Mouse (Mus musculus) adipocyte (in vitro differentiated cells): Measurements from ENCODE around the gene Slc25a3.

Experiments
- DNase-seq: peaks from one replicate; pipeline ENCODE4 v3.0.0-alpha.2; 2016; ENCODE audit warnings: low spot score

Slc25a3 gene

GRCm38 (mm10) chr10:91142654-91143191, 18.9 kb upstream of the Slc25a3 start:
- DNase-seq = no peak

- peak; percentile 64 for DNase-seq
Observed at GRCm38 (mm10) chr10:91141564-91141963, 17.7 kb upstream of the Slc25a3 start.

GRCm38 (mm10) chr10:91139148-91139766, 15.4 kb upstream of the Slc25a3 start:
- DNase-seq = no peak

- DNase-seq = no peak
Observed at GRCm38 (mm10) chr10:91138317-91138716, 14.5 kb upstream of the Slc25a3 start.

DNA sequence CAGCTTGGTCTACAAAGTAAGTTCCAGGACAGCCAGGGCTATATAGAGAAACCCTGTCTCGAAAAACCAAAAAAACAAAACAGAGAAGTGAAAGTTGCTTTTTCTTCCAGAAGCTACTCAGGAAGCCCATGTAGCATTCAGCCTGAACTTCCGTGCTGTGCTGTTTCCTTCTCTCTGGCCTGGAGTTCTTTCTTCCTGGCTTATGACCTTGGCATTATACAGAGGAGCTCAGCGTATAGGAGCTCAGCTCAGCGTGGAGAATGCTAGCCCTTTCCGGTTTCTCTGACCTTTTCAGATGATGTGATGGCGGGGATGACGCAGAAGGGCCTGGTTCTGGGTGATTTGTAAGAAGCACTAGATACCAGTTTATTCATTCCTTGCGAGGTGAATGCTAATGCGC, 13.5 kb upstream of the Slc25a3 start:
- no peak for DNase-seq

DNA sequence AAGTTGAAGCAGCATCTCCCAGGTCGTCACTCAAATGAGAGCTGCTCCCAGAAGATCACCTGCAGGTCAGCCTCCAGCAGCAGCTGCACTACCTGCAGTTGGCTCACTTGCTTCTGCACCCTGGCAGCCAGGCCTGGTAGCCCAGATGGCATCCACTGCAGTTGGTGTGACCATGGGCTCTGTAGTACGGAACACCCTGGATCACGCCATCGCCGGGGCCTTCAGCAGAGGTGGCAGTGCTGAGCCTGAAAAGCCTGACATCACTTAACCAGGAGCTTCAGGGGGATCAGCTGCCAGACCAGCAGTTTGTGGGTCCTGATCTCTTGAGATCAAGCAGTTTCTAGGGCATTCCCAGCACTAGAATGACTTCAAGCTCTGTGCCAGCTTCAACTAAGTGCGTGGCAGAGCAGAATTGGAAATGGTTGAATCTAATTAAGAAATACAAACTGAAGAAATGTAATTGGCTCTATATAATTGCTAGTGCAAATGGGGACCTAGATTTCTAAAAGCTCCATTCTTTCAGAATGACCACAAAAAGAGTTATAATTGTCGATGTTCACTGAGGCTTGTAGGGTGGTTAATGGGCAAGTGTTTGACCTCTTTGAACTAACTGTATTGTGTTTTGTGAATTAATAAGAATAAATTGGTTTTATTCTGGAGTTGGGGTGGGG, 11.6 kb upstream of the Slc25a3 start:
- no peak for DNase-seq

DNA sequence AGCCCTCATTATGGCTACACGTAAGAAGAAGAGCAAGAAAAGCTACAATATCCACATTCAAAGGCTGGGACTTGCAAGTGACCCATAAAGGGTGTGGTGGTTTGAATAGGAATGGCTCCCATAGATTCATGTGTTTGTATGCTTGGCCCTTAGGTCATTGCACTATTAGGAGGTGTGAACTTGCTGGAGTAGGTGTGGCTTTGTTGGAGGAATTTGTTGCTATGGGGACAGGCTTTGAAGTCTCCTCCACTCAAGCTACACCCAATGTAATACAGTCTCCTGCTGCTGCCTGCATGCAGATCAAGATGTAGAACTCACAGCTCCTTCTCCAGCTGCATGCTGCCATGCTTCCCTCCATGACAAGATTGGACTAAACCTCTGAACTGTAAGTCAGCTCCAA, 7.7 kb upstream of the Slc25a3 start:
- DNase-seq = no peak

- no peak for DNase-seq
Observed at GRCm38 (mm10) chr10:91130792-91131191, 6.9 kb upstream of the Slc25a3 start.

- DNase-seq = no peak
Observed at GRCm38 (mm10) chr10:91128551-91129160, 4.8 kb upstream of the Slc25a3 start.

GRCm38 (mm10) chr10:91127395-91127794, 3.5 kb upstream of the Slc25a3 start:
- DNase-seq = no peak

- no peak for DNase-seq
Observed at GRCm38 (mm10) chr10:91126618-91127355, 2.9 kb upstream of the Slc25a3 start.

- DNase-seq = peak; percentile 64
Observed at GRCm38 (mm10) chr10:91123281-91123827, 505 bp downstream of the Slc25a3 start.

DNA sequence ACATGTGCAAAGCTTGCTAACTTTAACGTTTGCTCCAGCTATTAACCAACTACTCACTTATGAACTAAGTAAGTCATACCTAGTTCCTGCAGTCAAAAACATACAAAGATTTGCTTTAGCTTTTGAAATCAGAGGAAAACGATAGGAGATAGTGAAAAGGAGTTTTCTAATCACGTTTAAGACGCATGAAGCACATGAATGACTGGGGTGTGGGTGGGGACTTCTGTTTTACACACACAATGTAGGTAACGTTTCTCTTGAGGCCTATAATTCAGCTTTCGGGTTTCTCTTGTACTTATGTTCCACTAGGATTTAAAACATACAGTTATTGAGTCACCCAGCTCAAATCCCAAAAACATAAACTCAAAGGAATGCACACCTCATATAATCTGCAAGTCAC, 1.2 kb downstream of the Slc25a3 start:
- DNase-seq = no peak

DNA sequence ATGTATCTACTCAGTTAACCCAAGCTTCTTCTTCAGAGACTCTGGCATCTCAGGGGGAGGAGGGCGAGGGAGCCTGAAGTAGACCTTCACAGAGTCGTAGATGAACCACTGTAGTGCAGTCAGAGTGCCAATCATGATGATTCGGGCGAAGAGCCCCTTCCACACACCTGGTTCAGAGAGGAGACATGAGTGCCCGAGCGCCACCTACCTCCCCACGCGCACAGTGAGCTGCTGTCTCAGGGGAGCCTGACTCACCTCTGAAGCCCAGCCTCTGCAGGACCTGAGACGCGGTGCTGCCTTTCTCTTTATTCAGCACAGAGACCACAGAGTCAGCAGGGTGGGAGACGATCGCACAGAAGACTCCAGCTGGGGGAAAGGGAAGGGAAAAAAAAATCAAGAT, 6.9 kb downstream of the Slc25a3 start:
- DNase-seq = no peak

DNA sequence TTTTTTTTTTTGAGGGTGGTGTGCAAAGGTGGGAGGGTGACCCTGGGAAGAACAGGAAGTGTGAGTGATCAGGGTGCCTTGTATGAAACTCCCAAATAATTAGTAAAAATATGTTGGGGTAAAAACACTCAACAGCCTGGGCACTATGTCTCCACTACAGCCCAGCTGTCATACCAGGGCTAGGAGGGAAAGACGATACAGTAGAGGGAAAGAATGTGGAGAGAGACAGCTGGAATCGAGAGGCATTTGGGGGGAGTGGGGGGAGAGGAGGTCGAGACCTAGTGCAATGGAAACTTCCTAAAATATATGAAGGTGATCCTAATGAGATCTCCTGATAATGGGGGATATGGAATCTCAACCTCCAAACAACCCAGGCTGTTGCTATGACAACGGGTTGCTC, 14.0 kb downstream of the Slc25a3 start:
- DNase-seq = no peak

- no peak for DNase-seq
Observed at GRCm38 (mm10) chr10:91105981-91106380, 17.9 kb downstream of the Slc25a3 start.

GRCm38 (mm10) chr10:91102799-91103590, 20.9 kb downstream of the Slc25a3 start:
- peak; percentile 68 for DNase-seq

DNA sequence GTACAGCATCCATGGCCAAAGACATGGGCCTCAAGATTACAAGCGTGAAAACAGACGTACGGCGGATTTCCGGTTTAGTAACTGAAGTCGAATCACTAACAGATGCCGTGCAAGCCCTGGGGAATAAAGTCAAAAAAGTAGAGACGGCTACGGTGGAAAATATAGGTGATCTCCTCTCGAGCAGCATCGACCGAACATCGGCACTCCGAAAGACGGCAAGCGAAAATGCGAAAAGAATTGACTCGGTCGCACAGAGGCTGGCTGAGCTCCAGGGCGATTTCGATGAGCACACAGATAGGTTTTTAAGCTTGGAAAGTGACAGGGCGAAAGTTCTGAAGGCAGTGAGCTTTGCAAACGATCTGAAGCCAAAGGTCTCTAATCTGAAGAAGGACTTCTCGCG, 21.9 kb downstream of the Slc25a3 start:
- DNase-seq = no peak

- no peak for DNase-seq
Observed at GRCm38 (mm10) chr10:91100101-91100500, 23.8 kb downstream of the Slc25a3 start.

DNA sequence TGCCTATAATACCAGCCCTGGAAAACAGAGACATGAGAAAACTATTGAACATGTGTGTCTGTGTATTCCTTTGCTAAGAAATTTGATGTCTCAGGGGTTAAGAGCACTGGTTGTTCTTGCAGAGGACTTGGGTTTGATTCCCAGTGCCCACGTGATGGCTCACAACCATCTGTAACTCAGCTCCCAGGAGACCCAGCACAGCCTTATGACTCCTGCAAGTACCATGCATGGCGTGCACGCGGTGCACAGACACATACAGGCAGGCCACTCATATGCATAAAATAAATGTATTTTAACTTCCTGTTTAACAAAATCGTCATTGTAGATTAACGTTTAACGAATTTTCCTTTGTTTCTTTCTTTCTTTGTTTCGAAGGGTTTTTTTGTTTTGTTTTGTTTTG, 25.8 kb downstream of the Slc25a3 start:
- no peak for DNase-seq
